Mouse (Mus musculus): ENCODE results near the gene Ferd3l. TPM values are rescaled to one million over a fixed set of nuclear protein-coding genes. Genes with fewer than 3 reads are reported as not detected.

Ferd3l gene
- total and polyA plus RNA-seq, 3 experiments = not detected

- H3K9ac ChIP-seq (ENCODE audit: low read depth, low read length) = no peak overlapping the region
- 37% methylated on average over 15 of the region's 15 CpGs for WGBS
- TF ChIP-seq EP300 (IDR thresholded peaks at IDR 0.05; ENCODE audit: insufficient read depth, low read depth, low read length) (no peak), CTCF (IDR thresholded peaks at IDR 0.05) (no peak), POLR2A (IDR thresholded peaks at IDR 0.05; ENCODE audit: insufficient read depth, low read depth, low read length) (no peak)
- H3K27ac ChIP-seq = no peak overlapping the region
- peaks cover 9% of the 10 kb centered on the region for H3K27me3 ChIP-seq (ENCODE audit: control insufficient read depth, insufficient read depth, low read length)
- DNase-seq = no peak
- no peaks in the 10 kb centered on the region for H3K4me1 ChIP-seq (ENCODE audit: control insufficient read depth, insufficient read depth, low read length)
- H3K4me3 ChIP-seq = no peak overlapping the region
- H3K36me3 ChIP-seq (ENCODE audit: control insufficient read depth, insufficient read depth, low read length) = no peaks in the 10 kb centered on the region
- no peaks in the 10 kb centered on the region for H3K79me2 ChIP-seq (replicated peaks; ENCODE audit: control insufficient read depth, insufficient read depth, low read length)
- intact Hi-C loops (cut with DNase I) = no loop called here
These were observed 35.6 kb downstream of the Ferd3l start for GRCm38 (mm10) chr12:33963671-33964369.

- DNase-seq = no peak
- WGBS = 58% methylated on average over 2 of the region's 2 CpGs
- Histone ChIP-seq H3K27ac (no peak overlapping the region), H3K9ac (ENCODE audit: low read depth, low read length) (no peak overlapping the region), H3K4me3 (no peak overlapping the region), H3K36me3 (ENCODE audit: control insufficient read depth, insufficient read depth, low read length) (no peaks in the 10 kb centered on the region), H3K27me3 (ENCODE audit: control insufficient read depth, insufficient read depth, low read length) (peaks cover 10% of the 10 kb centered on the region), H3K79me2 (replicated peaks; ENCODE audit: control insufficient read depth, insufficient read depth, low read length) (no peaks in the 10 kb centered on the region), H3K4me1 (ENCODE audit: control insufficient read depth, insufficient read depth, low read length) (no peaks in the 10 kb centered on the region)
- intact Hi-C loops (cut with DNase I) = no loop called here
- TF ChIP-seq EP300 (IDR thresholded peaks at IDR 0.05; ENCODE audit: insufficient read depth, low read depth, low read length) = no peak
- TF ChIP-seq POLR2A (IDR thresholded peaks at IDR 0.05; ENCODE audit: insufficient read depth, low read depth, low read length) = no peak
- no peak for TF ChIP-seq CTCF (IDR thresholded peaks at IDR 0.05)
These were observed 36.2 kb downstream of the Ferd3l start for GRCm38 (mm10) chr12:33964427-33964826.

GRCm38 (mm10) chr12:33965661-33966360 lies 37.6 kb downstream of the Ferd3l start:
- no peak for DNase-seq

GRCm38 (mm10) chr12:33966490-33967415 lies 38.5 kb downstream of the Ferd3l start:
- Histone ChIP-seq H3K9ac (ENCODE audit: low read depth, low read length) (no peak overlapping the region), H3K79me2 (replicated peaks; ENCODE audit: control insufficient read depth, insufficient read depth, low read length) (no peaks in the 10 kb centered on the region), H3K4me1 (ENCODE audit: control insufficient read depth, insufficient read depth, low read length) (no peaks in the 10 kb centered on the region), H3K27me3 (ENCODE audit: control insufficient read depth, insufficient read depth, low read length) (peaks cover 9% of the 10 kb centered on the region), H3K27ac (no peak overlapping the region), H3K4me3 (no peak overlapping the region), H3K36me3 (ENCODE audit: control insufficient read depth, insufficient read depth, low read length) (no peaks in the 10 kb centered on the region)
- 5% methylated on average over 35 of the region's 35 CpGs for WGBS
- peak; percentile 14 to 40 for DNase-seq
- TF ChIP-seq EP300 (IDR thresholded peaks at IDR 0.05; ENCODE audit: insufficient read depth, low read depth, low read length) = no peak
- no peak for TF ChIP-seq CTCF (IDR thresholded peaks at IDR 0.05)
- no peak for TF ChIP-seq POLR2A (IDR thresholded peaks at IDR 0.05; ENCODE audit: insufficient read depth, low read depth, low read length)
- intact Hi-C loops (cut with DNase I) = no loop called here

More at GRCm38 (mm10) chr12:33965661-33966360, 37.6 kb downstream of the Ferd3l start:
- H3K27ac ChIP-seq = no peak overlapping the region
- H3K9ac ChIP-seq (ENCODE audit: low read depth, low read length) = no peak overlapping the region
- H3K79me2 ChIP-seq (replicated peaks; ENCODE audit: control insufficient read depth, insufficient read depth, low read length) = no peaks in the 10 kb centered on the region
- peaks cover 10% of the 10 kb centered on the region for H3K27me3 ChIP-seq (ENCODE audit: control insufficient read depth, insufficient read depth, low read length)
- intact Hi-C loops (cut with DNase I) = no loop called here
- WGBS = 26% methylated on average over 5 of the region's 5 CpGs
- no peak overlapping the region for H3K4me3 ChIP-seq
- H3K36me3 ChIP-seq (ENCODE audit: control insufficient read depth, insufficient read depth, low read length) = no peaks in the 10 kb centered on the region
- no peak for TF ChIP-seq POLR2A (IDR thresholded peaks at IDR 0.05; ENCODE audit: insufficient read depth, low read depth, low read length)
- no peak for TF ChIP-seq EP300 (IDR thresholded peaks at IDR 0.05; ENCODE audit: insufficient read depth, low read depth, low read length)
- no peak for TF ChIP-seq CTCF (IDR thresholded peaks at IDR 0.05)
- H3K4me1 ChIP-seq (ENCODE audit: control insufficient read depth, insufficient read depth, low read length) = no peaks in the 10 kb centered on the region

- H3K4me1 ChIP-seq (ENCODE audit: control insufficient read depth, insufficient read depth, low read length) = no peaks in the 10 kb centered on the region
- H3K4me3 ChIP-seq = no peak overlapping the region
- peak; percentile 7 to 27 for DNase-seq
- no peak overlapping the region for H3K27ac ChIP-seq
- intact Hi-C loops (cut with DNase I) = no loop called here
- TF ChIP-seq EP300 (IDR thresholded peaks at IDR 0.05; ENCODE audit: insufficient read depth, low read depth, low read length) (no peak), CTCF (IDR thresholded peaks at IDR 0.05) (no peak), POLR2A (IDR thresholded peaks at IDR 0.05; ENCODE audit: insufficient read depth, low read depth, low read length) (no peak)
- WGBS = 2% methylated on average over 21 of the region's 21 CpGs
- H3K27me3 ChIP-seq (ENCODE audit: control insufficient read depth, insufficient read depth, low read length) = peaks cover 9% of the 10 kb centered on the region
- no peaks in the 10 kb centered on the region for H3K36me3 ChIP-seq (ENCODE audit: control insufficient read depth, insufficient read depth, low read length)
- no peaks in the 10 kb centered on the region for H3K79me2 ChIP-seq (replicated peaks; ENCODE audit: control insufficient read depth, insufficient read depth, low read length)
- H3K9ac ChIP-seq (ENCODE audit: low read depth, low read length) = no peak overlapping the region
These were observed 39.3 kb downstream of the Ferd3l start for GRCm38 (mm10) chr12:33967514-33967913.
